Mouse (Mus musculus) regulatory T cell (primary cell): ENCODE results near the gene Dhrs7.

Source experiments
- in situ Hi-C: fragments of 300-600 bp; cut with MboI, MseI; formaldehyde crosslinking; loops from one replicate; pipeline ENCODE4 v1.15.1; 2025; ENCODE audit warnings: high pct_unique_total_duplicates

Gene Dhrs7

GRCm38 (mm10) chr12:72664020-72664734 is 532 bp downstream of the Dhrs7 start:
- in situ Hi-C loops, result loop anchor here (5.0 to 25.0 kb wide), 2 partner anchors 202 to 577 kb away; partner anchors contain the start of genes Jkamp and L3hypdh

GRCm38 (mm10) chr12:72655775-72656174 is 8.9 kb downstream of the Dhrs7 start:
- in situ Hi-C loops, result loop anchor here (25.0 kb wide), 1 partner anchor 568 kb away; the partner anchor contains the start of genes Jkamp and L3hypdh

GRCm38 (mm10) chr12:72654698-72655097 is 10.0 kb downstream of the Dhrs7 start:
- in situ Hi-C loops, result loop anchor here (25.0 kb wide), 1 partner anchor 567 kb away; the partner anchor contains the start of genes Jkamp and L3hypdh

- in situ Hi-C loops, result loop anchor here (25.0 kb wide), 1 partner anchor 562 kb away; the partner anchor contains the start of genes Jkamp and L3hypdh
Measured at GRCm38 (mm10) chr12:72649611-72650330, 14.9 kb downstream of the Dhrs7 start, which contains the start of gene Gm4756. TSS of gene Gm4756 (minus strand) at chr12:72649661.

- in situ Hi-C loops, result no loop called here
Measured at GRCm38 (mm10) chr12:72648921-72649320, 15.8 kb downstream of the Dhrs7 start.

- in situ Hi-C loops, result no loop called here
Measured at GRCm38 (mm10) chr12:72638025-72638424, 26.7 kb downstream of the Dhrs7 start.

GRCm38 (mm10) chr12:72628751-72629150 is 36.0 kb downstream of the Dhrs7 start:
- in situ Hi-C loops, result no loop called here

GRCm38 (mm10) chr12:72622853-72623496 is 41.7 kb downstream of the Dhrs7 start:
- in situ Hi-C loops, result no loop called here

- in situ Hi-C loops, result no loop called here
Measured at GRCm38 (mm10) chr12:72621441-72621840, 43.3 kb downstream of the Dhrs7 start.

GRCm38 (mm10) chr12:72620856-72621255 is 43.9 kb downstream of the Dhrs7 start:
- in situ Hi-C loops, result no loop called here

GRCm38 (mm10) chr12:72612053-72612452 is 52.7 kb downstream of the Dhrs7 start:
- in situ Hi-C loops, result no loop called here
